Mouse (Mus musculus): ENCODE data around the gene Mamdc4. TPM values are rescaled to one million over a fixed set of nuclear protein-coding genes. Genes with fewer than 3 reads are reported as not detected.
A peak's percentile ranks its signal among the peaks of the same experiment; 100 is the strongest.
"Not testable (repeated sequence)": the region's sequence is repeated elsewhere in the genome, so short reads cannot be mapped to it uniquely, and the experiment has no call there.

Gene Mamdc4
- total RNA-seq, 2 experiments from 2014 or later: 0.65 to 2.5 TPM

GRCm38 (mm10) chr2:25565741-25566140, 8.9 kb downstream of the Mamdc4 start:
- no peak for DNase-seq
- intact Hi-C loops (cut with DNase I): no loop called here

GRCm38 (mm10) chr2:25561946-25562345, 12.7 kb downstream of the Mamdc4 start:
- DNase-seq: no peak
- intact Hi-C loops (cut with DNase I): no loop called here

DNA sequence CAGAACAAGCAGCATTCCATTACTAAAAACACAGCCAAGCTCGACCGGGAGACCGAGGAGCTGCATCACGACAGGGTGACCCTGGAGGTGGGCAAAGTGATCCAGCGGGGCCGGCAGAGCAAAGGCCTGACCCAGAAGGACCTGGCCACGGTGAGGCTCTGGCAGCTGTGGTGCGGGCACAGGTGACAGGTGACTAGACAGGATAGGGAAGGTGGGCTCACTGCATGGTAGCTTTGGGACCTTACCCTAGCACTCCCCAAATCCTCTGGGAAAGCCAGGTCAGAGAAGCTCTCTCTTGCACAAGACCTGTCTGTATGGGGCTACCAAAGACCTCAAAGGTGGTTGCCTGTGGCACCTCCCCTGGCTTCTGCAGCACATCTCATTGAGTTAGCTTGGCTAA, 14.1 kb downstream of the Mamdc4 start:
- intact Hi-C loops (cut with DNase I): no loop called here
- no peak for DNase-seq

DNA sequence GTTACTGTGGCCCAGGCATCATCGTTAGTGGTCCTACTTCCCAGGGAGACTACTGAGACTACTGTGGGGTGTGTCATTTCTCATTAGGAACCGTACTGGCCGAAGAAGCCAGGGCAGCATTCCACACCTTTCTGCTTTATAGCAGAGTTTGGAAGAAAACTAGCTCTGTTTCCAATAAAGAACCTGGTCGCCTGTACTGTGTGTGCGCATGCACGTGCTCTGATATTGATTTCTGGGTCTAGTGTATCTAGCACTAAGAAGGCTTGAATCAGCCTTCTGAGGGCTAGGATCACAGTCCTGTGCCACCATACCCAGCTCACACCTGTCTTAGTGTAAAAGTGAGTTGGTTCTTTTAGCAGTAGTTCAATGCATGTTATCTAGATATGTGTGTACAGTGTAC, 15.9 kb downstream of the Mamdc4 start:
- DNase-seq: no peak
- intact Hi-C loops (cut with DNase I): no loop called here

- intact Hi-C loops (cut with DNase I): no loop called here
- DNase-seq: no peak
These were observed 16.7 kb downstream of the Mamdc4 start for GRCm38 (mm10) chr2:25557964-25558360.

GRCm38 (mm10) chr2:25557221-25557963, 17.3 kb downstream of the Mamdc4 start, which contains the start of gene Edf1:
Gene Edf1, plus strand, starts transcription at chr2:25557847.
- peak; percentile 94 to 96 for DNase-seq
- intact Hi-C loops (cut with DNase I): no loop called here

DNA sequence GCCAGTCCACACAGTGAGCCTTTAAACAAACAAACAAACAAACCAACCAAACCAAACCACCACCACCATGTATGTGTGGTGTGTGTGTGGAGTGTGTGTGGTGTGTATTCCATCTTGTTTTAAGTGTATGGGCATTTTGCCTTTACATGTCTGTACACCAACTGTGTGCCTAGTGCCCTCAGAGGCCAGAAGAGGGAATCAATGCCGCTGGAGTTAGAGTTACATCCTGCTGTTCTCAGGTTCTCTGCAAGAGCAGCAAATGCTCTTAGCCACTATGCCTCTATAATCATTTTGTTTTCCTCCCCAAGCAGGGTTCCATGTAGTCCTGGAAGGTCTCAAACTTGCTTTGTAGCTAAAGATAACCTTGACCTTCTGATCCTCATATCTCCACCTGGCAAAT, 18.3 kb downstream of the Mamdc4 start:
- DNase-seq: no peak
- intact Hi-C loops (cut with DNase I): no loop called here

DNA sequence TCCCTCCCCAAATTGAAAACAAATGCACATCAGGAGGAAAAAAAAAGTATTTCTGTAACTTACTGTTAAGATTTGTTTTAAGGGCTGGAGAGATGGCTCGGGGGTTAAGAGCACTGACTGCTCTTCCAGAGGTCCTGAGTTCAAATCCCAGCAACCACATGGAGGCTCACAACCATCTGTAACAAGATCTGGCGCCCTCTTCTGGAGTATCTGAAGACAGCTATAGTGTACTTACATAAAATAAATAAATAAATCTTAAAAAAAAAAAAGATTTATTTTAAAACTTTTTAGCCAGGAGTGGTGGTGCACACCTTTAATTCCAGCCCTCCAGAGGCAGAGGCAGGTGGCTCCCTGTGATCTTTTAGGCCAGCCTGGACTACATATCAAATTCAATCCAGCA, 19.2 kb downstream of the Mamdc4 start:
- intact Hi-C loops (cut with DNase I); DNase-seq: not testable (repeated sequence)

DNA sequence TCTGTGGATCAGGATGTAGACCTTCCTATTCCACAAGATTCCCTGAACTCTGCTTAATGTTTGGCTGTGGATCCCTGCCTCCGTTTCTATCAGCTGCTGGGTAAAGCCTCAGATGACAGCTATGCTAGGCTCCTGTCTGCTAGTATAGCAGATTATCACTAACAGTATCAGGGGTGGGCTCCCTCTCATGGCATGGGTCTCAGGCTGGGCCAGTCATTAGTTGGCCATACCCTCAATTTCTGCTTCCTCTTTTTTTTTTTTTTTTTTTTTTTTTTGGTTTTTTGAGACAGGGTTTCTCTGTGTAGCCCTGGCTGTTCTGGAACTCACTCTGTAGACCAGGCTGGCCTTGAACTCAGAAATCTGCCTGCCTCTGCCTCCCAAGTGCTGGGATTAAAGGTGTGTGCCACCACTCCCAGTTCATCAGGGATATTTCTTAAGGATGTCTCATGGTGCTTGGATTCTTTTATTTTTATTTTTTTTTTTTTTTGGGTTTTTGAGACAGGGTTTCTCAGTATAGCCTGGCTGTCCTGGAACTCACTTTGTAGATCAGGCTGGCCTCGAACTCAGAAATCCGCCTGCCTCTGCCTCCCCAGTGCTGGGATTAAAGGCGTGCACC, 21.4 kb downstream of the Mamdc4 start:
- DNase-seq; intact Hi-C loops (cut with DNase I): not testable (repeated sequence)

DNA sequence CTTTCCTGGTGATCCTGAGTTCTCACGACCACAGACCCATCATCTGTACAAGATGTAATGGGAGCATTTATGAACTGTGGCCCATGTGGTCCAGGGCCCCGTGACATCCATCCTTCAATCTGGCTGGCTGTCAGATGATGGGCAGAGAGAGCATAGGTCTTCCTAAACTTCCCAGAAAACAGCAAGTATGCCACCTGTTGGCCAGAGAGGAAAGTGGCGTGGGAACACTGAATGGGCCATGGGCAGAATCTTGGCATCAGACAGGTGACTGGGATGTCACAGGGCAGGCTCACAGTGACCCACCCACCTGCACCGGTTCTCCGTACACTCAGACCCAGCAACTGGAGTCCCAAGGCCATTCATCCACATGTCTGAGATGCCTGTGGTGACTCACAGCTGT, 23.5 kb downstream of the Mamdc4 start:
- intact Hi-C loops (cut with DNase I): loop anchor here (1.0 to 2.0 kb wide), 2 partner anchors 41 to 128 kb away; partner anchors contain the start of gene Fut7
- peak; percentile 39 to 57 for DNase-seq

DNA sequence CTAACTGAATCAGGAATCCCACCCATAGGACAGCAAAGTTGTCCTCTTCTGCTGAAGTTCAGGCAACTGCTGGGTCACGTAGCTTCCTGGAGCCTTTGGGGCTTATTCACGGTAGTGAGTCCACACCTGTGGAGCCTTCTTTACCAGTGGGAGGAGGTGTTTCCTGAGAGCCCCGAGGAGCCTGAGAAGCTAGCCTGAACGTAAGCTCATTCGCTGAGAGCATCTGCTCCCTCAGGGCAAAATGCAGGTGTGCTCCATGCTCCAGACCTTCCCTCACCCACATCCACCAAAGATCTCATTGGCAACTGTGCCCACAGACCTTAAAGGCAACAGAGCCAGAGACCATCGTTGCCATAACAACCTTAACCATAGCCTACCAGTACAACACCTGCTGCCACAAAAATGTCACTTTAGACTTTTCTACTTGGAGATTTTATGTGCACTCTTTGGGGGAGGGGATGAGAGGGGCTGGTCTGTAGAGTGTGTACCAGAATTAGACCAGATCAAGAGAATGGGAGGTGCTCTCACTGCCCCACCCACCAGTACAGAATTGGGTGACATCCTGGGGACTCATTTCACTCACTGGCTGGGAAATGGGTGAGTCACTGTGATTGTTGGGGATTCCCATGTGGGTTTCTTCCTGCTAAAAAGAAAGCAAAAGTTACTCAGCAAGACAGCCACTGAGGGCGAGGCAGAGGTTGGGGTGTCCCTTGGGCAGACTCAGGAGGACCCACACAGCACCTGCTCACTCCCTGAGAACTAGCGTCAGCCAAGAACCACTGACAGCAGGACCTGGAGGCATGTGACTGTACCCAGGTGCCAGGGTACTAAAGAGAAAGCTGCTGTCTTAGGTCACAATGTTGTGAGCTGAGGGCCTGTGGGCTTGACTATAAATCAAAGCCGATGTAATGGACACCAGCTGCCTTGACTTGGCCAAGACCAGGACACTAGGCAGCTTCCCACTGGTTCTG, 25.3 kb downstream of the Mamdc4 start:
- intact Hi-C loops (cut with DNase I): no loop called here

DNA sequence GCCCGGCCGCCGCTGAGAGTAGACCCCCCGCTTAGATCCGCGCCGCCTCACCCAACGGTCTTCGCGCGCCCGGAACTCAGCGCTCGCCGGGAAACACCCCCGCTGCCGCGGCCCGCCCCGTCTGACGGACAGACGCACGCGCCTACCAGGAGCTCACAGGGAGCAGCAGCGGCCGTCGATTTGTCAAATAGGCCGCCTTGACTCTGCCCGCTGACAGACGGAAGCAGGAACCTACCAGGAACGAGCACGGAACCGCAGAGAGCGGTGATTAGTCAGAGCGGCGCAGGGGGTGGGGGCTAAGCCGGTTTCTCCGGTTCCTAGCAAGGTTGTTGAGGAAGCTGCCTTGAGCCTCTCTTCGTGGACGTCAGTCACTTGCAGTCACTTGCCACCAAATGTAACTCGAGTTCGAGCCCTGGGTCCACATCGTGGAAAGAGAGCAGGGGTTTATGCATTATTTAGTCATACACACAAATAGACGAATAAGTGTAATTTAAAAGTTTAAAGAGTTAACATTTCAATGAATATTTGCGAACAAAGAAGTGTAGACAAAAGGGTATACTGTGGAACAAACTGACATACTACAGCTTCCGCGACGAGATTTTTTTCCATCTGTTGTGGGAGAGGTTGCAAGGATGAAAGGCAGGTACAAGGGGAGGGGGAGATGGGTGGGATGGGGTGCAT, 27.7 kb downstream of the Mamdc4 start, which contains the start of gene Traf2:
Traf2 (minus strand) TSS at position 130 of the 681 bp plus-strand sequence.
- DNase-seq: peak; percentile 97 to 99
- intact Hi-C loops (cut with DNase I): no loop called here

More for the DNA sequence above, 25.3 kb downstream of the Mamdc4 start:
- no peak for DNase-seq

GRCm38 (mm10) chr2:25545996-25546810, 28.4 kb downstream of the Mamdc4 start:
- intact Hi-C loops (cut with DNase I): no loop called here

GRCm38 (mm10) chr2:25541644-25542367, 32.8 kb downstream of the Mamdc4 start:
- no peak for DNase-seq
- intact Hi-C loops (cut with DNase I): no loop called here

More at GRCm38 (mm10) chr2:25545996-25546810, 28.4 kb downstream of the Mamdc4 start:
- DNase-seq: no peak

DNA sequence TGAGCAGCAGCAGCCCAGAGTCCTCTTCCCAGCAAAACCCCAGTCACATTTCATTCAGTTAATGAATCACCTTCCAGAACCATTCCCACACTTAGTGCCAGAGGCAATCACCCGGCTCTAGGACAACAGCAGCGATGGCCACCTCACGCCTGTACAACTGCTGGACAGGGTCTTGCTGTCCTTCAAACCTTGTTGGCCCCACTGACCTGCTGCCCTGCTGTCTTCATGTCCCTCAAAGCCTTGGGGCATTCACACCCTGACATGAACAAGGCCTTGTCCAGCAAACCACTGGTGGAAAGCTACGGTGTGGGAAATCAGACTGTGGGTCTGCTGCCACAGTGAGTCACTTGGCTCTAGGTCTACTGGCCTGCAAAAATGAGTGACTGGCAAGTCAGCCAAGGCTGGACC, 34.1 kb downstream of the Mamdc4 start:
- DNase-seq: no peak

DNA sequence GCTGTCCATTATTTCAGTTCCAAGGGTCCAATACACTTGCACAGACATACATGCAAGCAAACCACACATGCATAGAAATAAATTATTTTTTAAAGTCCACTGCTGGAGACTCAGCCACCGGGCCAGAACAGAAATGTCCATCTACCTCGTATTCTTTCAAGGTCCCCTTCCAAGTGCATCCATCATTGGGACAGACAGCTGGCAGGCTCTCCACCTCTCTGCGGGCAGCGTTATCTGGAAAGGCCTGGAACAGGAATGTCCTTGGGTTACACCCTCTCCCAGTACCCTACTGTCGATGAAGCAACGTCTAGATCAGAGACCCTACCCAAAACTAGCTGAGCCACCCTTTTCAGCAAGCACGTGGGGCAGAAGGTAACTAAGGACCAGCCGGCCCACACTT, 38.1 kb downstream of the Mamdc4 start:
- DNase-seq: no peak
- intact Hi-C loops (cut with DNase I): no loop called here

More for the DNA sequence above, 34.1 kb downstream of the Mamdc4 start:
- intact Hi-C loops (cut with DNase I): no loop called here

DNA sequence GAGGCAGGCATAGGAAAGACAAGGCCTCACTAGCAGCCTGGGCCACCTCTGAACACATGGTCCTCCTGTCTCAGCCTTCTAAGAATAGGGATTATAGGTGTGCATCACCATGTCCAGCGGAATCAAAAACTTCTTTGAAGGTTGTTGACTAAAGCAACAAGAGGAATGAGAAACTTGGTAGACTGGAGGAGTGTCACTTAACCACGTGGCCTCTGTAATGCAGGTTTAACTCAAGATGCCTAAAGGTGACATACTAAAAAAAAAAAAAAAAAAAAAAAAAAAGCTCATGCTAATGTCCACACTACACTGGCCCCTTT, 39.8 kb downstream of the Mamdc4 start:
- intact Hi-C loops (cut with DNase I): no loop called here
- no peak for DNase-seq

GRCm38 (mm10) chr2:25534178-25534865, 40.3 kb downstream of the Mamdc4 start:
- peak; percentile 81 to 83 for DNase-seq
- intact Hi-C loops (cut with DNase I): no loop called here

Measured in heart, postnatal 36 days (tissue).